Mouse (Mus musculus): ENCODE data around the gene Lamp1.

GRCm38 (mm10) chr8:13154099-13154498 lies 4.9 kb upstream of the Lamp1 start:
- no peak for TF ChIP-seq CTCF (IDR thresholded peaks at IDR 0.05; ENCODE audit: control insufficient read depth, insufficient read depth, insufficient replicate concordance, low read depth, low read length)
- no peak for TF ChIP-seq POLR2A (IDR thresholded peaks at IDR 0.05; ENCODE audit: control insufficient read depth, low read depth, low read length)
